Mouse (Mus musculus) neural tube, embryonic 15.5 days (tissue): ENCODE data around the gene Parp14. TPM values are rescaled to one million over a fixed set of nuclear protein-coding genes. Genes with fewer than 3 reads are reported as not detected.
A peak's percentile ranks its signal among the peaks of the same experiment; 100 is the strongest.
"Not testable (repeated sequence)": the region's sequence is repeated elsewhere in the genome, so short reads cannot be mapped to it uniquely, and the experiment has no call there.

Source experiments
- ATAC-seq: fragments of 200-750 bp; cut with Nextera tagmentation; 2 replicates; pipeline ENCODE4 v1.8.0; 2017; ENCODE audit warnings: mild to moderate bottlenecking, moderate TSS enrichment, moderate library complexity; ENCODE audit not compliant: low FRiP score
- H3K27ac ChIP-seq: fragments of 300-500 bp; sonication (generic); replicated peaks from 2 replicates; pipeline ENCODE4 v1.5.1; 2015; ENCODE audit warnings: mild to moderate bottlenecking, inconsistent platforms
- H3K27me3 ChIP-seq: fragments of 300-500 bp; sonication (generic); replicated peaks from 2 replicates; pipeline ENCODE4 v1.6.1; 2015; ENCODE audit warnings: inconsistent platforms
- H3K36me3 ChIP-seq: fragments of 300-500 bp; sonication (generic); 2 replicates; pipeline ENCODE4 v1.6.1; 2015; ENCODE audit warnings: inconsistent platforms
- H3K4me1 ChIP-seq: fragments of 300-500 bp; sonication (generic); 2 replicates; pipeline ENCODE4 v1.6.1; 2015; ENCODE audit warnings: inconsistent platforms
- H3K4me2 ChIP-seq: fragments of 300-500 bp; sonication (generic); 2 replicates; pipeline ENCODE4 v1.6.1; 2015; ENCODE audit warnings: inconsistent platforms, mild to moderate bottlenecking, moderate library complexity
- H3K4me3 ChIP-seq: fragments of 300-500 bp; sonication (generic); replicated peaks from 2 replicates; pipeline ENCODE4 v1.5.1; 2015; ENCODE audit warnings: mild to moderate bottlenecking, inconsistent platforms
- H3K9ac ChIP-seq: fragments of 300-500 bp; sonication (generic); replicated peaks from 2 replicates; pipeline ENCODE4 v1.6.1; 2015; ENCODE audit warnings: mild to moderate bottlenecking, inconsistent platforms
- H3K9me3 ChIP-seq: fragments of 300-500 bp; sonication (generic); replicated peaks from 2 replicates; pipeline ENCODE4 v1.6.1; 2016; ENCODE audit warnings: inconsistent platforms
- WGBS: fragments of 180-500 bp; shearing (Covaris S2); methylation state at CpG from one replicate; pipeline ENCODE4 v1.1.7; 2015; ENCODE audit warnings: mixed read lengths; 5-methylcytosine and 5-hydroxymethylcytosine counted together
- polyA plus RNA-seq: library from polyadenylated mRNA; unstranded; fragments of >200 nt; fragmentation: Nextera tagmentation; extraction: Ambion mirVana; gene quantifications from 2 replicates; pipeline ENCODE4 v1.2.1, GENCODE M21; 2015

The Parp14 gene
- polyA plus RNA-seq, 1 experiment from 2014 or later, result 0.65 TPM

GRCm38 (mm10) chr16:35903014-35903640, 31.8 kb upstream of the Parp14 start:
- no peaks in the 10 kb centered on the region for H3K27me3 ChIP-seq

GRCm38 (mm10) chr16:35900541-35900940, 29.2 kb upstream of the Parp14 start:
- no peak for ATAC-seq
- no peaks in the 10 kb centered on the region for H3K36me3 ChIP-seq

More at GRCm38 (mm10) chr16:35903014-35903640, 31.8 kb upstream of the Parp14 start:
- no peak for ATAC-seq
- Histone ChIP-seq H3K27ac (no peak overlapping the region), H3K4me2 (no peak overlapping the region), H3K4me1 (no peaks in the 10 kb centered on the region), H3K36me3 (no peaks in the 10 kb centered on the region), H3K9ac (no peak overlapping the region), H3K4me3 (no peak overlapping the region), H3K9me3 (0 out of 2 replicates have a peak, but pooled peaks cover 4% of the 10 kb centered on the region)
- WGBS, result 90% methylated on average over 6 of the region's 6 CpGs

GRCm38 (mm10) chr16:35894997-35895396, 23.7 kb upstream of the Parp14 start:
- no peak for ATAC-seq
- WGBS, result 27% methylated on average over 6 of the region's 6 CpGs
- H3K27me3 ChIP-seq, result no peaks in the 10 kb centered on the region
- no peaks in the 10 kb centered on the region for H3K9me3 ChIP-seq
- H3K4me2 ChIP-seq, result no peak overlapping the region
- no peak overlapping the region for H3K27ac ChIP-seq
- no peaks in the 10 kb centered on the region for H3K4me1 ChIP-seq
- no peak overlapping the region for H3K9ac ChIP-seq
- H3K36me3 ChIP-seq, result no peaks in the 10 kb centered on the region
- H3K4me3 ChIP-seq, result no peak overlapping the region

More at GRCm38 (mm10) chr16:35900541-35900940, 29.2 kb upstream of the Parp14 start:
- Histone ChIP-seq H3K27me3 (no peaks in the 10 kb centered on the region), H3K9ac (no peak overlapping the region), H3K27ac (no peak overlapping the region), H3K9me3 (0 out of 2 replicates have a peak, but pooled peaks cover 4% of the 10 kb centered on the region), H3K4me2 (no peak overlapping the region), H3K4me3 (no peak overlapping the region), H3K4me1 (no peaks in the 10 kb centered on the region)
- 82% methylated on average over 3 of the region's 3 CpGs for WGBS

GRCm38 (mm10) chr16:35891603-35892002, 20.3 kb upstream of the Parp14 start:
- not testable (repeated sequence) for H3K9ac ChIP-seq, ATAC-seq, H3K9me3 ChIP-seq, H3K27ac ChIP-seq, H3K27me3 ChIP-seq, H3K4me3 ChIP-seq, H3K4me1 ChIP-seq, H3K36me3 ChIP-seq, H3K4me2 ChIP-seq
- 81% methylated on average over 5 of the region's 5 CpGs for WGBS

- H3K36me3 ChIP-seq, result no peaks in the 10 kb centered on the region
- H3K27ac ChIP-seq, result no peak overlapping the region
- H3K9me3 ChIP-seq, result no peaks in the 10 kb centered on the region
- WGBS, result 76% methylated on average over 3 of the region's 3 CpGs
- no peak for ATAC-seq
- H3K9ac ChIP-seq, result no peak overlapping the region
- H3K4me2 ChIP-seq, result no peak overlapping the region
- H3K4me3 ChIP-seq, result no peak overlapping the region
- no peaks in the 10 kb centered on the region for H3K27me3 ChIP-seq
- no peaks in the 10 kb centered on the region for H3K4me1 ChIP-seq
Measured at GRCm38 (mm10) chr16:35890645-35891044, 19.3 kb upstream of the Parp14 start.

GRCm38 (mm10) chr16:35888910-35889309, 17.6 kb upstream of the Parp14 start:
- H3K27ac ChIP-seq, result no peak overlapping the region
- ATAC-seq, result no peak
- no peak overlapping the region for H3K4me2 ChIP-seq
- H3K4me1 ChIP-seq, result no peaks in the 10 kb centered on the region
- no peak overlapping the region for H3K9ac ChIP-seq
- 93% methylated on average over 5 of the region's 5 CpGs for WGBS
- H3K36me3 ChIP-seq, result no peaks in the 10 kb centered on the region
- H3K4me3 ChIP-seq, result no peak overlapping the region
- H3K27me3 ChIP-seq, result no peaks in the 10 kb centered on the region
- no peaks in the 10 kb centered on the region for H3K9me3 ChIP-seq

- Histone ChIP-seq H3K4me2 (no peak overlapping the region), H3K36me3 (no peaks in the 10 kb centered on the region), H3K9ac (no peak overlapping the region), H3K9me3 (no peaks in the 10 kb centered on the region), H3K27ac (no peak overlapping the region), H3K4me3 (no peak overlapping the region), H3K4me1 (no peaks in the 10 kb centered on the region), H3K27me3 (no peaks in the 10 kb centered on the region)
- WGBS, result 72% methylated on average over 7 of the region's 7 CpGs
- ATAC-seq, result no peak
Measured at GRCm38 (mm10) chr16:35888174-35888573, 16.8 kb upstream of the Parp14 start.

- 43% methylated on average over 3 of the region's 3 CpGs for WGBS
- no peak for ATAC-seq
Measured at GRCm38 (mm10) chr16:35874416-35874815, 3.1 kb upstream of the Parp14 start.

GRCm38 (mm10) chr16:35872410-35873006, 1.2 kb upstream of the Parp14 start:
- peaks cover 28% of the 10 kb centered on the region for H3K27me3 ChIP-seq
- H3K4me3 ChIP-seq, result no peak overlapping the region
- WGBS, result 40% methylated on average over 14 of the region's 14 CpGs
- no peaks in the 10 kb centered on the region for H3K9me3 ChIP-seq
- no peaks in the 10 kb centered on the region for H3K36me3 ChIP-seq
- ATAC-seq, result no peak
- H3K27ac ChIP-seq, result no peak overlapping the region
- no peak overlapping the region for H3K9ac ChIP-seq
- H3K4me2 ChIP-seq, result no peak overlapping the region
- peaks cover 14% of the 10 kb centered on the region for H3K4me1 ChIP-seq

More at GRCm38 (mm10) chr16:35874416-35874815, 3.1 kb upstream of the Parp14 start:
- Histone ChIP-seq H3K27ac (no peak overlapping the region), H3K27me3 (peaks cover 26% of the 10 kb centered on the region), H3K4me3 (no peak overlapping the region), H3K9me3 (no peaks in the 10 kb centered on the region), H3K4me2 (no peak overlapping the region), H3K36me3 (no peaks in the 10 kb centered on the region), H3K4me1 (peaks cover 14% of the 10 kb centered on the region), H3K9ac (no peak overlapping the region)

GRCm38 (mm10) chr16:35871898-35872297, 554 bp upstream of the Parp14 start:
- ATAC-seq, result no peak
- no peaks in the 10 kb centered on the region for H3K9me3 ChIP-seq
- no peak overlapping the region for H3K27ac ChIP-seq
- H3K27me3 ChIP-seq, result peaks cover 28% of the 10 kb centered on the region
- no peaks in the 10 kb centered on the region for H3K36me3 ChIP-seq
- peaks cover 14% of the 10 kb centered on the region for H3K4me1 ChIP-seq
- H3K4me2 ChIP-seq, result peak overlapping the region; percentile 97
- H3K9ac ChIP-seq, result no peak overlapping the region
- peak overlapping the region; percentile 53 for H3K4me3 ChIP-seq
- WGBS, result 35% methylated on average over 12 of the region's 12 CpGs

GRCm38 (mm10) chr16:35870581-35871047, 730 bp downstream of the Parp14 start:
- peak overlapping the region; percentile 97 for H3K4me2 ChIP-seq
- H3K27ac ChIP-seq, result no peak overlapping the region
- H3K27me3 ChIP-seq, result peaks cover 28% of the 10 kb centered on the region
- H3K4me3 ChIP-seq, result peak overlapping the region; percentile 53
- H3K9ac ChIP-seq, result peak overlapping the region; percentile 49
- peaks cover 14% of the 10 kb centered on the region for H3K4me1 ChIP-seq
- WGBS, result 2% methylated on average over 12 of the region's 12 CpGs
- ATAC-seq, result no peak
- no peaks in the 10 kb centered on the region for H3K9me3 ChIP-seq
- H3K36me3 ChIP-seq, result no peaks in the 10 kb centered on the region

GRCm38 (mm10) chr16:35869656-35870055, 1.7 kb downstream of the Parp14 start:
- H3K9ac ChIP-seq, result no peak overlapping the region
- H3K36me3 ChIP-seq, result no peaks in the 10 kb centered on the region
- H3K9me3 ChIP-seq, result no peaks in the 10 kb centered on the region
- H3K27me3 ChIP-seq, result peaks cover 28% of the 10 kb centered on the region
- H3K4me2 ChIP-seq, result 0 out of 2 replicates have a peak overlapping the region, but pooled peaks have one; percentile 5
- no peak overlapping the region for H3K4me3 ChIP-seq
- H3K4me1 ChIP-seq, result peaks cover 14% of the 10 kb centered on the region
- 79% methylated on average over 6 of the region's 6 CpGs for WGBS
- no peak for ATAC-seq
- no peak overlapping the region for H3K27ac ChIP-seq
